Mouse (Mus musculus): ENCODE data around the gene Pygb. TPM values are rescaled to one million over a fixed set of nuclear protein-coding genes. Genes with fewer than 3 reads are reported as not detected.

The Pygb gene
- 7.9 and 10.3 TPM in 2 replicates for polyA plus RNA-seq (2011; ENCODE audit: insufficient read depth, insufficient read length, low replicate concordance, missing spikeins)

DNA sequence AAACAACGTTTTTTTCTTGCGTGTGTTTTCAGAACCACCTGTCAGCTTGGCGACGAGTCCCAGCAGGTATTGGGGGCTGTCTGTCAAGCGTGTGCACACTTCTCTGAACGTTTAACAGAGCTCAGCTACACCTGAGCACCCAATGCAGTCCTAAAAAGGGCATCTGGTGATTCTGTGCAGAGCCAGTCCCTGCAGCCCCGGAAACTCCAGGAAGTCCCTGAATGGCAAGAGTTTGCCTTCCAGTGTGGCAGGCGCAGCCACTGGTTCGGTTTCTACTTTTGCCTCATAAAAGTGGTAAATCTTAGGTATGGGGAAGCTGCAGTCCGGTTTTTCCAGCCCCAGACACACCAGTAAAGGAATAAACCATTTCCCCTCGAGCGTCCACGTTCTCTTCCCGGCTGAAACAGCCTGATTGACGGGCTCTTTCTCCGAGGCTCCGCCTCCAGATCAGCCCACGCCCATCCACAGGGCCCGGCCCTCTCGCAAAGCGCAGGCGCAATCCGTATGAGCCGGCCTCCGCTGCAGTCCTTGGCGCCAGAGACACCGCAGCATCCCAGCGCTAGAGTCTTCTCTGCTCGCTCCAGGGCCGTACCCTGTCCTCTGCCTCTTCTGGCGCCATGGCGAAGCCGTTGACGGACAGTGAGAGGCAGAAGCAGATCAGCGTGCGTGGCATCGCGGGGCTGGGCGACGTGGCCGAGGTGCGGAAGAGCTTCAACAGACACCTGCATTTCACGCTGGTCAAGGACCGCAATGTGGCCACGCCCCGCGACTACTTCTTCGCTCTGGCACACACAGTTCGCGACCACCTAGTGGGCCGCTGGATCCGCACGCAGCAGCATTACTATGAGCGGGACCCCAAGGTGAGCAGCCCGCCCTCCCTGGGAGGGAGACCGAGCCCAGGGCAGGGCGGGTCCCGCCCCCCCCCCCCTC is at the start of gene Pygb:
Gene Pygb, plus strand, starts transcription at position 485 of the 930 bp plus-strand sequence.
- Histone ChIP-seq H3K27ac (ENCODE audit: control insufficient read depth, insufficient read depth, low read depth, low read length, poor library complexity) (peak within 1 kb of the TSS; percentile 4; the same call in 1 of the 2 replicates), H3K4me1 (ENCODE audit: control insufficient read depth, insufficient read depth, low read length) (no peaks in the 10 kb centered on the region; the same call in 1 of the 2 replicates)
- WGBS = 1% methylated on average over 58 of the region's 58 CpGs

DNA sequence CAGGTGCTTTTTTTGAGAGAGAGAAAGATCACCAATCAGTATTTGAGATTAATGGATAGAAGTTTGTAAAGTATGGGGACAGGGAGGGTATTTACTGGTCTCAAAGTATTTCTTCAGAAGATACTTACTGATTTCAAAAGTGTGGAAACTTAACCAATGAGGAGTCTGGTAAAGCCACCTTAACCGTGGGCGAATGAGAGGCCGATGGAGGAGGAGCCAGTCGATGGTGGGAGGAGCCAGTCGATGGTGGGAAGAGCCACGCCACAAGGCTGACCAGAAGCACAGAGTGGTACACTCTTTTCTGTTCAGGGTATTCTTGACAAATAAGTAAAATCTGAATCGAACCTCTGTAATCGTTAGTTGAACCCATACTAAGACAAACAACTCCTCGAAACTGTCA is 48.7 kb upstream of the Pygb start:
- WGBS = 70% methylated on average over 9 of the region's 9 CpGs
- Histone ChIP-seq H3K4me1 (ENCODE audit: control insufficient read depth, insufficient read depth, low read length) (no peaks in the 10 kb centered on the region), H3K4me3 (replicated peaks; ENCODE audit: control insufficient read depth, low read depth, low read length) (no peak overlapping the region), H3K27ac (ENCODE audit: control insufficient read depth, insufficient read depth, low read depth, low read length, poor library complexity) (no peak overlapping the region)
- TF ChIP-seq POLR2A (IDR thresholded peaks at IDR 0.05; ENCODE audit: borderline replicate concordance, control insufficient read depth, low read depth, low read length) (no peak), CTCF (IDR thresholded peaks at IDR 0.05; ENCODE audit: control insufficient read depth, insufficient read depth, low read length) (no peak)

More for the DNA sequence above, at the start of gene Pygb:
- peak within 1 kb of the TSS; percentile 92 for H3K4me3 ChIP-seq (replicated peaks; ENCODE audit: control insufficient read depth, low read depth, low read length)
- no peak for TF ChIP-seq CTCF (IDR thresholded peaks at IDR 0.05; ENCODE audit: control insufficient read depth, insufficient read depth, low read length)
- TF ChIP-seq POLR2A (IDR thresholded peaks at IDR 0.05; ENCODE audit: borderline replicate concordance, control insufficient read depth, low read depth, low read length) = peak; percentile 63; the same call in 1 of the 2 replicates

DNA sequence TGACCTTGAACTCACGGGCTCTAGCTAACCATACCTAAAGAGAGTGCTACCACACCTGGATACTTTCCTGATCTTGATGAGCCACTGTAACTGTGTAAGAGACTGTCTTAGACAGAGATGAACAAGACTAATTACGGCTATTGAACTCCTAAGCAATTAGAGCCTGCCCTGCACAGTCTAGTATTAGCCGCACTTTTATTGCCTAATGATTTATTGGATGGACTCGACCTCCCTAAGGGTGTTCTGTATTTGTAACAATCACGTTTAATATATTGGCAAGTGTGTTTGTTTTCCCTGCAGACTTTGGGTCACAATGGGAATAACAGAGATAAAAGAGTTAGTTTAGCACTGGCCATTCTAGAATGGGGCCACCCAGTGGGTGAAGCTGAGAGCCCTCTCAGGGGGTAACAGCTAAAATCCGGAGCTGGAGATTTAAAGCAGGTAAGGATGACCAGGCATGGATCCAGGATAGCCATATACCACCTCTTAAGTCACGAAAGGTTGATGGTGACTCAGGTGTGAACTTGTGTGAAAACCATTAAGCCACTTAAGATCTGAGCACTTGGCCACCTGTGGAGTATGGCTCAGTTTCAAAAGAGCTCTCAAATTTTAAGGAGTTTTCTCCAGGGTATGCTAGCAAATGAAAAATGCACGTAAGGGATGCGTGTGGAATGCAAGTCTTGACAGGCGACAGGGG is 46.2 kb upstream of the Pygb start:
- no peak overlapping the region for H3K27ac ChIP-seq (ENCODE audit: control insufficient read depth, insufficient read depth, low read depth, low read length, poor library complexity)
- TF ChIP-seq POLR2A (IDR thresholded peaks at IDR 0.05; ENCODE audit: borderline replicate concordance, control insufficient read depth, low read depth, low read length) = no peak
- TF ChIP-seq CTCF (IDR thresholded peaks at IDR 0.05; ENCODE audit: control insufficient read depth, insufficient read depth, low read length) = no peak
- no peak overlapping the region for H3K4me3 ChIP-seq (replicated peaks; ENCODE audit: control insufficient read depth, low read depth, low read length)
- 69% methylated on average over 10 of the region's 10 CpGs for WGBS
- H3K4me1 ChIP-seq (ENCODE audit: control insufficient read depth, insufficient read depth, low read length) = no peaks in the 10 kb centered on the region

DNA sequence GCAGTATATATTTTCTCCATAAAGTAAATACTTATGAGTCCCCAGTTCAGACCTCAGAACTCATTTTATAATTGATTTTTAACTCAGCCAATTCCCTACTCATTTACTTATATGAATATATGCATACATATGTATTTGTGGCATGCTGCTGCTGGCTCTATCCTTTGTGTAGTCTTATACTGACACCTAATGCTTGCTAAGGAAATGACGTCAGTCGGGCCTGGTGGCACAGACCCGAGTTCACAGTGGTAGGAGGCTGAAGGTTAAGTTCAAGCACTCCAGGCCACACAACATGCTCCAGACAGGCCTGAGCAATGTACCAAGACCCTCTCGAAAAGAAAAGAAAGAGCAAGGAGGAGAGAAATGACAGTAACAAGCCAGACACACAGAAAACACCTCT is 45.1 kb upstream of the Pygb start:
- no peak overlapping the region for H3K4me3 ChIP-seq (replicated peaks; ENCODE audit: control insufficient read depth, low read depth, low read length)
- no peak overlapping the region for H3K27ac ChIP-seq (ENCODE audit: control insufficient read depth, insufficient read depth, low read depth, low read length, poor library complexity)
- TF ChIP-seq POLR2A (IDR thresholded peaks at IDR 0.05; ENCODE audit: borderline replicate concordance, control insufficient read depth, low read depth, low read length) (no peak), CTCF (IDR thresholded peaks at IDR 0.05; ENCODE audit: control insufficient read depth, insufficient read depth, low read length) (no peak)
- H3K4me1 ChIP-seq (ENCODE audit: control insufficient read depth, insufficient read depth, low read length) = no peaks in the 10 kb centered on the region
- WGBS = 36% methylated on average over 4 of the region's 4 CpGs

DNA sequence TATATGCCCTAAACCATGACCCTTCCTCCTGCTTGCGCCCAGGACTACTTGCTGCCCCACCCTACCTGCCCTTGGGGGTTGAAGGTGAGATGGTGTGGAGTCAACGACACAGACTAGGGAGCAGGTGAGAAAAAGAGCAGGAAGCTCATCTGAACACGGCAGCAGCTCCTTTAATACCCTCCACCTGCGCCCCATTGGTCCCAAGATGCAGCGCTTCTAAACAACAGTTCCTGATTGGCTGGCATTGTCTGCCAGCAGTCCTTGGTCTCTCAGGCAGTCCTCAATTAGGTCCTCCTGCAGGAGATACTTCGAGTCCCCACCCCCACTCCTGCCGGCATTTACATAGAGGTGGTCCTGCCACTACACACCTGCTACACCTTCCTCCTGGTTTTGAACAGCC is 41.5 kb upstream of the Pygb start:
- 70% methylated on average over 7 of the region's 7 CpGs for WGBS
- TF ChIP-seq CTCF (IDR thresholded peaks at IDR 0.05; ENCODE audit: control insufficient read depth, insufficient read depth, low read length) (no peak), POLR2A (IDR thresholded peaks at IDR 0.05; ENCODE audit: borderline replicate concordance, control insufficient read depth, low read depth, low read length) (no peak)
- H3K4me3 ChIP-seq (replicated peaks; ENCODE audit: control insufficient read depth, low read depth, low read length) = no peak overlapping the region
- no peak overlapping the region for H3K27ac ChIP-seq (ENCODE audit: control insufficient read depth, insufficient read depth, low read depth, low read length, poor library complexity)
- peaks cover 1% of the 10 kb centered on the region; the same call in 1 of the 2 replicates for H3K4me1 ChIP-seq (ENCODE audit: control insufficient read depth, insufficient read depth, low read length)

DNA sequence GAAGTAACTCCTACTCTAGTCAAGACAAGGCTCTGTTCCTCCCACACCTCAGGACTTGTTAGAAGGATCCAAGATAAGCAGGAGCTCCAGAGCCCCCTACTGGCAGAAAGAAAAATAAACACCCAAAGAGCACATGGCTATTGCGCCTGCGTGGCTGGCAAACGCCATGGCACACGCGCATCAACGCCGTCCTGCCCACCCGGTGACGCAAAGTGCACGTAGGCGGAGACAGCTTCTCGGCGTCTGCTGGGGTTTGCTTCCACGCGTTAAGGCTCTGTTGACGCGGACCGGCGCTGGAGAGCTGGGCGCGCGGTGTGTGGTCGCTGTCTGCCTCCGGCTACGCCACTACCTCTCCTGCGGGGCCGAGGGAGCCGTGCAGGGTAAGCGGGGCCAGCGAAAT is 37.7 kb upstream of the Pygb start, which contains the start of gene Entpd6:
Gene Entpd6, plus strand, starts transcription at position 189 of the 400 bp plus-strand sequence.
- Histone ChIP-seq H3K4me1 (ENCODE audit: control insufficient read depth, insufficient read depth, low read length) (peaks cover 1% of the 10 kb centered on the region; the same call in 1 of the 2 replicates), H3K27ac (ENCODE audit: control insufficient read depth, insufficient read depth, low read depth, low read length, poor library complexity) (peak within 1 kb of the TSS; percentile 39), H3K4me3 (replicated peaks; ENCODE audit: control insufficient read depth, low read depth, low read length) (peak within 1 kb of the TSS; percentile 72)
- TF ChIP-seq CTCF (IDR thresholded peaks at IDR 0.05; ENCODE audit: control insufficient read depth, insufficient read depth, low read length) (peak; percentile 61), POLR2A (IDR thresholded peaks at IDR 0.05; ENCODE audit: borderline replicate concordance, control insufficient read depth, low read depth, low read length) (peak; percentile 78; the same call in 1 of the 2 replicates)
- WGBS = under 1% methylated on average over 30 of the region's 30 CpGs

DNA sequence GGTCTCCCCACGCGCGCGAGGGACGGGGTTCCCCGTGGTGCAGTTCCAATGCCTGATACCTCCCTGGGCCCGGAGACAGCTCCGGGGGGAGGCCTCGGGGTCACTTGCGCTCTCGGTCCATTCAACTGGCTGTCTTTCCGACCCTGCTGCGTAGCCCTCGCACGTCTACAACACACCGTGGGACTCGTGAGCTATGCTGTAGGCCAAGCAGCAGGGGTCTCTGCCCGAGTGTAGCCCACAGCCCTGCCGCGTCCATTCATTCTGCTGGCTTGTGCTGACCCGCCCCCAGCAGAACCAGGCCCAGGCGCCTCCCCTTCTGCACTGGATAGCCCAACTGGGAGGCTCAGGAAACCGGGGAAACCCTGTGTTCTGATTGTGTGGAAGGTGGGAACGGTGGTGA is 37.3 kb upstream of the Pygb start:
- WGBS = 1% methylated on average over 24 of the region's 24 CpGs
- H3K27ac ChIP-seq (ENCODE audit: control insufficient read depth, insufficient read depth, low read depth, low read length, poor library complexity) = peak overlapping the region; percentile 39
- TF ChIP-seq POLR2A (IDR thresholded peaks at IDR 0.05; ENCODE audit: borderline replicate concordance, control insufficient read depth, low read depth, low read length) (no peak), CTCF (IDR thresholded peaks at IDR 0.05; ENCODE audit: control insufficient read depth, insufficient read depth, low read length) (no peak)
- peak overlapping the region; percentile 72 for H3K4me3 ChIP-seq (replicated peaks; ENCODE audit: control insufficient read depth, low read depth, low read length)
- H3K4me1 ChIP-seq (ENCODE audit: control insufficient read depth, insufficient read depth, low read length) = peaks cover 1% of the 10 kb centered on the region; the same call in 1 of the 2 replicates
